Mouse (Mus musculus) urinary bladder, adult 18-20 months (tissue): ENCODE results near the gene Gm47969.
"Not testable (repeated sequence)": the region's sequence is repeated elsewhere in the genome, so short reads cannot be mapped to it uniquely, and the experiment has no call there.

Experiments
- DNase-seq, 2 experiments: peaks; one replicate each; pipeline ENCODE4 v3.0.0; 2022; ENCODE audit warnings: low spot score in 2 of 2, mixed read lengths in 2 of 2

Gene Gm47969

DNA sequence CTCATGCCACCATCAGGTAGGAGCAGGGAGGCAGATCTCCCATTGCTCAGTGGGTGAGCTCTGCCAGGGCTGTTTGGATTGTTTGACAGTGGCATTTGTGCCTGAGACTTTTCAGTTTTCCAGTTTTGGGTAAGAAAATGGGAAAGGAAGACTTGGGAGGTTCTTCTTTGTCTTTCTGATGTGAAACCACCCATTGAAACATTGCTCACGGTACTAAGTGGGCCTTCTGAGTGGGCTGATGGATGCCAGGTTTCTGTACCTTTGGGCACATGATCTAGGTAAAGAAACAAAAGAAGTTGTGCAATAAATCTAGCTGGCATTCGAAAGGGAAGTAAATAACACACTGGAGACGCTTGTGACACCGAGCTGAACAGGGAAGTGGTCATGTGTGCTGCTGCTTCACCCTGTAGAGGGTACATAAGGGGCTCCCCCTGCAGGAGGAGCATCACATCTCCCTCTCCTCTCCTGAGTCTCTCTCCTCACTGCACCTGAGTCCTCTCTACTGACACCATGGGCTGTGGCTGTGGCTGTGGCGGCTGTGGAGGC is at the start of gene Gm47969:
Gene Gm47969, plus strand, starts transcription at position 51 of the 546 bp plus-strand sequence.
- DNase-seq = no peak

DNA sequence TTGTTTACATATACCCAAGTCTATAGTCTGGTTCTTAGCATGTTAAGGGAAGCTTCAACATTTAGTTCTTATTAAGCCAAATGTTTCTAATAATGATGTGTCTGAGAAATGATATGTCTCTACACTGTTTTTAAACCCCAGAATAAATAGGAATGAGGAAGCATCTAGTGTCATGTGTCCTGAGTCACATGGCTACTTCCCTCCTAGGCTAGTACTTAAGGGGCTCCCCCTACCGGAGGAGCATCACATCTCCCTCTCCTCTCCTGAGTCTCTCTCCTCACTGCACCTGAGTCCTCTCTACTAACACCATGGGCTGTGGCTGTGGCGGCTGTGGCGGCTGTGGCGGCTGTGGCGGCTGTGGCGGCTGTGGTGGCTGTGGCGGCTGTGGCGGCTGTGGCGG is 44.4 kb upstream of the Gm47969 start, which contains the start of gene Gm47959:
Gene Gm47959, plus strand, starts transcription at position 243 of the 400 bp plus-strand sequence.
- not testable (repeated sequence) for DNase-seq

DNA sequence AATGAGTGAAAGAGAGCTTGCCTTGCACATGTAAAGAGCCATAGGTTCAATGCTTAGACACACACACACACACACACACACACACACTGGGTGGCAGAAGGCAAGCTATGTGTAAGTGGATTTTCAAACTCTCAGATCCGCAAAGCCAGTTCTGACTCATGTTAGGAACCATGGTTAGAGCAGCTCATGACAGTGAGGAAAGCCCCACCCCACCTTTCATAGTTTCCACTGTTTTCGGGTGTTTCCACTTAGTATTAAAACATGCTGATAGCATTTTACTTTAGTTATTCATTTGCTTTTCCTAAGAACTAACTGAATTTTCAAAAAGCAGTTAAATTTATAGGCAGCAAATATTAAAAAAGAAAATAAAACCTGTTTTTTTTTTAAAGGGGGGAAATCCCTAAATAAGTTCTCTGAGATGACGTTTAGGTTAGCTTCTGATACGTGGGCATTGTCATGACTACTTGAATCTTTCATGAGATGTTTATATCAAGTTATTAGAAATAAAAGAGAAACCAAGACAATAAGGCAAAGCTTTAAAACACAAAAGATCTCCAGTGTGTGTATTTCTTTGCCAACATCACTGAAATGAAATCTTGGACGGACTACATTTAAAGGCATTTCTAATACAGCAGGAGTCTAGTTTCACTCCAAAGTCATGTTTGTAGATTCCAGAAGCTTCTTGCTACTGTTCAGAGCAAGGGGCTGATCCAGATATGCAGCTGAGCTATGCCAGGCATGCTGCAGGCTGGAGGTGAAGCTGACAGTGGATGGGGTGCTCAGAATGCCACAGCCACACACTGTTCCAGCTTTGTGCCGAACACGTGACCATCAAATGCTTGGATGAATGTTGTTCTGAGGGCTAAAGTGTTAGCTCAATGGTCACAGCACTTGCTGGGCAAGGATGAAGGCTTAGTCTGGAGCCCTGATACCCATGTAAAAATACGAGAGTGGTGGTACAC is 38.2 kb upstream of the Gm47969 start:
- no peak for DNase-seq

DNA sequence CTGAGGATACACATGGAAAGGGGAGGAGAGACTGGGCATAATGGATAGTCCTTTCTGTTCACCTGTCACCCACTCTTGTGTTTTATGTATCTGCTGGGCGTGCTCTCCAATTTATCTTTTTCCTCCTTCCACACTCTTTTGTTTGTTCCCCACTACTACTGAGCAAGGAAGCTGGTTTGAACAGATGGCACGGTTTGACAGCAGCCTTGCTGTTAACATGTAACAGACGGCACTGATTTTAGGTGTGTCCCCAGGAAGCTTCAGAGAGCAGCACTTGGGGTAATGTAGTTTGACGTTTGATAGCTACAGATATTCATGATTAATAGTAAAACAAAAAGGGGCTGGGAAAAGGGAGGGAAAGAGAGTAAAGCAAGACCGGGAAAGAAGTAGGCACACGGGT is 37.3 kb upstream of the Gm47969 start:
- DNase-seq = no peak

DNA sequence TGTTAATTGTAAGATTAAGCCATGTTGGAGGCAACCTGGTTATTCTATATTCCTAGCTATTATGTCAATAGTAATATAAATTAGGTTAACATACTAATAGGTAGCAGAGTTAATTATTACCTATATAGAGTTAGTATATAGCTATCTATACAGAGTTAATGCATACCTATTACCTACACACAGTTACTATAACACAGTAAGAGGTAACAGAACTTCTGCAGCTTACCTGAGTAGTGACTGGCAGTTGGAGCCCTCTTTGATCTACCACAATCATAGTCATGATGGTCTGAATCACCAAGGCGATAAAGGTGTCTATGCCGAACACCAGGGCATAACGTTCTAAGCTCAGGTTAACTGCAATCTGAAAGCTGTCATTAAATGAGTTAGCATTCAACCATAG is 30.3 kb upstream of the Gm47969 start:
- DNase-seq = no peak

DNA sequence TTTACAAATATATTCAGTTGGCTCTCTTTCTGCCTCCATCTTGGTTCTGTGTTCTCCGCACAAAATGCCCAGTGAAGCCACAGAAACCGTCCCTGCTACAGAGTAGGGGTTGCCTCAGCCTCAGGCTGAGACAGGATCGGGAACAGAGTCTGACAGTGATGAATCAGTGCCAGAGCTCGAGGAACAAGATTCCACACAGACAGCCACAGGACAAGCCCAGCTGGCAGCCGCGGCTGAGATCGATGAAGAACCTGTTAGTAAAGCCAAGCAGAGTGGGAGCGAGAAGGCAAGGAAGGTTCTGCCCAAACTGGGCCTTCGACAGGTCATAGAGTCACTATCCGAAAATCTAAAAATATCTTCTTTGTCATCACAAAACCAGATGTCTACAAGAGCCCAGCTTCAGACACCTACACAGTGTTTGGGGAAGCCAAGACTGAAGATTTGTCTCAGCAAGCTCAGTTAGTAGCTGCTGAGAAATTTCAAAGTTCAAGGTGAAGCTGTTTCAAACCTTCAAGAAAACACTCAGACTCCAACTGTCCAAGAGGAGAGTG is 29.3 kb upstream of the Gm47969 start:
- no peak for DNase-seq

DNA sequence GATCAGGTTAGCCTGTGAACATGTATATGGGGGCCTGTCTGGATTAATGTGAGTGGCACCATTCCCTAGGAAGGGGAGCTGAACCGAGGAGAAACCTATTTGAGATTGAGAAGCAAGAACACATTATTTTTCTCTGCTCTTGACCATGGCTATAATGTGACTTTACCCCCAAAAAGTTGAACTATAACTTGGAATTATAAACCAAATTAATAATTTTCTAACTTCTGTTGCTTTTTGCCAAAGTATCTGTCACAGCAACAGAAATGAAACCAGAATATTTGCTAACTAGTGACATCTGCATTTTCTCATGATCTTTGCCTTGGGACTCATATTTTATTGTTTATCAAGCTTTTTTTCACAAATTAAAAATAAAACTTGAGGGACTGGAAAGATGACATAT is 28.2 kb upstream of the Gm47969 start:
- DNase-seq = no peak

DNA sequence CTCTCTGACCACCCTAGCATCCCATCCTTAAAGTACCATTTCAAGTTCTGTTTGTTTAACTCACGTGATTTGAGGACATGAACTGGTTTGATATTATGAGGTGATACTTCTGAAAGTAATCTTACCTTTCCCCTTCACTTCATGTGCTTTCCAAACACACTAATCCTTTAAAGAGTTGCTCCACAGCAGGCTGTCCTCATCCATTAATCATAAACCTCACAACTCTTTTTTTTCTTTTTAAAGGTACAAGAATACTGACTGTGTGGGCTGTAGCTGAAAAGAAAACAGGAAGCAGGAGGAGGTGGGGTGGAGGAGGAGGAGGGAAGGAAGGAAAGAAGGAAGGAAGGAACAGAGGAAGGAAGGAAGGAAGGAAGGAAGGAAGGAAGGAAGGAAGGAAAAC is 12.8 kb upstream of the Gm47969 start:
- DNase-seq = no peak

DNA sequence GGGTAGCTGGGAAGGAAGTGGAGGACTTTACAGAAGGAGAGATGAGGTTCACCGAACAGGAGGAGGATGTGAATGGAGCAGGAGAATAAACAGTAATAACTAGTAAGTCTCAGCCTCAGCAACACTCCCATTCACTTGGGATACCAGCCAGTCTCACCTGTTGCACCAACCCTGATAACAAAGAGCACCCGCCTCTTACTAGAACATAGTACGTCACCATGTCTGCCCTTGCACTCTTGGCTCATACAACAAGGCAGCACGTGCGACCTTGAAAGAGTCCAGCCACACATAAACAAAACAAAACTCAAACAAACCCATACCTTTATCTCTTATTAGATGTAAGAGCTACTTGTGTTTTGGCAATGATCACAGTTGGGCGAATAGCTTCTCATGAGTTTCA is 12.2 kb upstream of the Gm47969 start:
- DNase-seq = no peak

DNA sequence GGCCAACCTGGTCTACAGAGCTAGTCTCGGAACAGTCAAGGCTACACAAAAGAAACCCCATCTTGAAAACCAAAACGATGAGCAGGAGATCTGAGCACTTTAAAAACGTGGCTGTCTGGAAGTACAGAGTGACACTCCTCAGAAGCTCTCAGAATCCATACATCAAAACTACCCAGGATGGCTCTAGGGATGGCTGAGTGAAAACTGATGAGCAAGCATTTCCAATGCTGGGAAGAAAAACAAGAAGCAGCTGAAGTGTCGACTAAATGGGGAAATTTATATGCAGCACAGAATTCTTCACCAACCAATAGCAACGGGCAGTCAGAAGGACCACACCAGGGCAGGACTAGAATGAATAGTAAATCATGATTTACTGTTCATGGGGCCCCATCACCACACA is 10.2 kb upstream of the Gm47969 start:
- DNase-seq = no peak

DNA sequence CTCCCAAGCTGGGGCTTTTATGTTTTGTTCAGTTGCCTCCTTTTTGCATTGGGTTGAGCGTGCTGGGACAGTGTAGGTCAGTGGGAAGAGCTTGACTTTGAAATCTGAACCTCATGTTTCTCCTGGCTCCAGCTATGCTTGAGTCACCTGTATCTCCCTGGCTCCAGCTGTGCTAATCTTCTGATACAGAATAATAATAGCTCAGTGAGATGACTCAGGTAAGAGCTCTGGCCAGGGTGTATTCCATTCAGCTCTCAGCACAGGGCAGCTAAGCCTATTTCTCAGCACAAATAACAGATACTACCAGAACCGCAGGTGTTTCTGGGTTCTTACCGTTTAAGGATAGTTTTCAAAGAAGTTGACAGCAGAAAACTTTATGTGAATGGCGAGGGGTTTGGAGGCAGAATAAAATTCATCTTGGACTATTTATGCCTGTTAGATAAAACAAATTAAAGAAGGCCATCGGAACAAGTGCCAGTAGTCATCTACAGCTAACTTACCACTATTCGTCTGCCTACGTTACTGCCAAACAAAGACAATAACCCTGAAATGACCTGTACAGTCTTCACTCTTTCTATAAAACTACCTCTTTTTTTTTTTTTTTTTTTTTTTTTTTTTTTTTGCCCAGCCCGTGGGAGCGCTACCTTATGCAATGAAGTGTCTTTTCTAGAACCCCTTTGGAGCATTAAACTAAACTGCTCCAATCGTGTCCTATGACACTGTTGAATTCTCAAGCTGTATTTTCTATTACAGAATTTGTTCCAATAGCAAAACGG is 7.7 kb upstream of the Gm47969 start:
- DNase-seq = no peak

DNA sequence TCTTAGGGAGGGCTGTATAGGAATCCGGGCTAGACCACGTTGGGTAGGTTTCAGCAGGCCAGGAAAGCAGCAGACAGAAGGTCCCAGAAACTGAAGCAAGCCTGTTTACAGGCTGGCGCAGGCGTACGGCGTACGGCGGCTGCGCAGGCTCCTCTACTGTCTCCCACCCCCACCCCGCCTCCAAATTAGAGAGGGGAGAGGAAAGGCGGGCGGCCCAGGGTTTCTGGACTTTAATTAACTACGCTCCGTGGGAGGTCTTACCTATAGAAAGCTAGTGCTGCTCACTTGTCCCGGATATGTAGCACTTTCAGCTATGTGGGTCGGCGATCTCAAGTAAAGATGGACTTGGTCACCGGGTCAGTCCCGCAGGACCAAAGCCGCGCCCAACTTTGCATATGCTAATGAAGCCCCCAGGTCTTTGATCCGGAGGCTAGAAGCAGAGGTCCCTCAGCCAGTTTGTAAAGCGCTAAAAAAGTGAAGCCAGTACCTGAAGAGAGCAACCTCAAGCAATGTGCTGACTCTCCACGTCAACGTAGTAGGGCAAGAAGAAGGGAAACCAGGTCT is 6.5 kb upstream of the Gm47969 start, which contains the start of gene Slc19a3:
Gene Slc19a3, minus strand, starts transcription at position 340 of the 564 bp plus-strand sequence.
- DNase-seq = peak in 1 of 2 experiments; percentile 44

DNA sequence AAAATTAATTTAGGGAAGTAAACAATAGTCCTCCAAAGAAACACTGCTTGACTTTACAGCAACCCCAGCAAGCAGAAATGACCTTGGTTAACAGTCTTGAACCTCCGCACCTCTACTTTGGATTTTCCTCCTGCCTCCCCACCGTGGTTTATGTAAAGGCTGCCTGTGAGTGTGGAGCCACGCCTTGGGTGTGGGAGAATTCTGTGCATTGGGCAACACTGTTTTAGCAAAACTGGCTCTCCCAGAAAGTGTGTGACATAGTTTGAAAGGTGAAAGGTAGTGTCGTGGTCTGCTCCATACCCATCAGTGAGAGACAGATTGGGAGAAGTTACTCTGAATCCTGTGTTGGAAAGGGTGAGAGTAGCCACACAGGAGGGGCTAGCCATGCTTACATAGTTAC is 5.7 kb upstream of the Gm47969 start:
- DNase-seq = peak in 1 of 2 experiments; percentile 39

DNA sequence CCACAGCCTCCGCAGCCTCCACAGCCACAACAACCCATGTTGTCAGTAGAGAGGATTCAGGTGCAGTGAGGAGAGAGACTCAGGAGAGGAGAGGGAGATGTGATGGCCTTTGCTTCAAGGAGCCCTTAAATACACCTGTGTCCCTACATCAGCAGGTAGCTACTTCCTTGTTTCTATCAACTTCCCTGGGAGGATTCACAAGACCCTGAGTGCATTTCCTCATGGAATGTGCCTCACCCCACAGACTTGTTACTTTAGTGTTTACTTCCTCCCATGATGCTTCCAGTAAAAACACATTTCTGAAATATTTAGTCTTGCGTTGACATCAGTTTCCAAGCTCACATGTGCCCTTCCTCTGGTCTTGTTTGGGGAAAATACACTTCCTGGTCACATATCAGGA is 2.4 kb upstream of the Gm47969 start, which contains the start of gene Krtap28-10:
Gene Krtap28-10, minus strand, starts transcription at position 101 of the 400 bp plus-strand sequence.
- DNase-seq = no peak

DNA sequence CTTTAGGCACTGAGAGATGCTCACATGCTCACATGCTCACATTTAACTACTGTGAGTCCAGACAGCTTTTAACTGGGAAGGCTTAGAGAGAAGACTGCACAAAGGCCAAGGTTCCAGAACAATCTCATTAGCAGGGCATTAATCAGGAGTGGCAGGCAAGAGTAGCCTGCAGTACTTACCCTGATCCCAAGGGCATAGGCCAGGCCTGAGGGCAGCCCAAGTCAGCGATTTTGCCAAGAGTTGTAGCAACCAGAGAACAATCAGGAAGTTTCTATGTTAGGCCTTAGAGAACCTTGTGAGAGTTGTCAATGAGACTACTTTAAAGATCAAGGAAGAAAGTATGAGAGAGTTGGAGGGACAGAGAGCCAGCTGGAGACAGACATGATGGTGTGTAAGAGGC is 13.7 kb downstream of the Gm47969 start:
- DNase-seq = no peak

DNA sequence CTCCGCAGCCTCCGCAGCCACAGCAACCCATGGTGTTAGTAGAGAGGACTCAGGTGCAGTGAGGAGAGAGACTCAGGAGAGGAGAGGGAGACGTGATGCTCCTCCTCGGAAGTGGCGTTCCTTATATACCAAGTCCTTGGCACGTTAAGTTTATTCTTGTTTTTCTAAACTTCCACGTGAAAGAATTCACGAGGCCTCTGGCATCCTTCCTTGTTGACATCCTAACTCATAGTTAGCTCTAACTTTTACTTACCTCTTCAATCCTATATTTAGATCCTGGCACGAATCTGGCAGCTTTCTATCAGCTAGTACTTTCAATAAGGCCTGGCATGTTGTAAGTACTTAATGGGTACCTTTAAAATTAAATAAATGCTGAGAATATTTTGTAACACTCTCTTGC is 14.5 kb downstream of the Gm47969 start, which contains the start of gene A030005K14Rik:
Gene A030005K14Rik, minus strand, starts transcription at position 101 of the 400 bp plus-strand sequence.
- no peak for DNase-seq

DNA sequence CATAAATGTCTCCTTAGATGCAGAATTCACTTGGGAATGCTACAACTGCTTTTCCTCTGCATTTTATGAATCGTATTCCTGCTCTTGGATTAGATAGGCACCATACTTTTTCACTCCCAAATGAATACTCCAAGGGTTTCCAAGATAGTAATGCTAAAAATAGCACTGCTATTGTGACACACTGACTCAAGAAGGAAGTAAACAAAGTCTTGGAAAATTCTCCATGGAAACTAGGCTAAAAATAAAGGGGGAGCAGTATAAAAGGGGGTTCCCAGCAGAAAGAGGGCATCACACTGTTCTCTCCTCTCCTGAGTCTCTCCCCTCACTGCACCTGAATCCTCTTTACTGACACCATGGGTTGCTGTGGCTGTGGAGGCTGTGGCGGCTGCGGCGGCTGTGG is 15.9 kb downstream of the Gm47969 start, which contains the start of gene Krtap28-13:
Gene Krtap28-13, plus strand, starts transcription at position 288 of the 400 bp plus-strand sequence.
- DNase-seq = no peak

DNA sequence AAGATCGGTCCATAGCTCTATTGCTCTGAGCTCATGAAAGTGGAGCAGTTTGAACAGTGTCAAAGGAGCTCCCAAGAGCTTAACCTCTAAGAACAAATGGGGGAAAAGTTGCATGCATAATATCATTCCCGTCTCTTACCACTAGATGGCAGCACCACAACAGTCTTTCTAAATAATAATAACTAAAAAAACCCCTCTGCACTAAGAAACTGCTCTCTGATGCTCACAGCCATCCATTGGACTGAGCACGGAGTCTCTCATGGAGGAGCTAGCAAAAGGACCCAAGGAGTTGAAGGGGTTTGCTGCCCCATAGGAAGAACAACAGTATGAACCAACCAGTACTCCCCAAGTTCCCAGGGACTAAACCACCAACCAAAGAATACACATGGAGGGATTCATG is 20.1 kb downstream of the Gm47969 start:
- DNase-seq = no peak

DNA sequence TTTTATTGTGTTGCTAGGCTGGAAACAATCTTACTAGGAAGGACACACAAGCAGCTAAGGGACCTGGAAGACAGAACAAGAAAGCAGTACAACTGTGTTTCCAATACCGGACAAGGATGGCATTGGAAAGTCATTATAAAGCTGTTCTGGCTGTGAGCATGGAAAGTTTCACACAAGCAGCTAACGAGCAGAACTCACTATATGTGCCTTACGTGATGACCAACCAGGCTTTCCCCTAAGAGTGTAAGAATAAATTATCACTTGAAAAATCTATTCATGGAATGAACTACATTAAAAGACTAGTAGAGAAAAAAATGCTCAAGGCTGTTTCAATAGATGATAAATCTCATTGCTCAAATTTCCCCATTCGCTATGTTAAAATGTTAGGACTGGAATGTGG is 21.8 kb downstream of the Gm47969 start:
- no peak for DNase-seq

DNA sequence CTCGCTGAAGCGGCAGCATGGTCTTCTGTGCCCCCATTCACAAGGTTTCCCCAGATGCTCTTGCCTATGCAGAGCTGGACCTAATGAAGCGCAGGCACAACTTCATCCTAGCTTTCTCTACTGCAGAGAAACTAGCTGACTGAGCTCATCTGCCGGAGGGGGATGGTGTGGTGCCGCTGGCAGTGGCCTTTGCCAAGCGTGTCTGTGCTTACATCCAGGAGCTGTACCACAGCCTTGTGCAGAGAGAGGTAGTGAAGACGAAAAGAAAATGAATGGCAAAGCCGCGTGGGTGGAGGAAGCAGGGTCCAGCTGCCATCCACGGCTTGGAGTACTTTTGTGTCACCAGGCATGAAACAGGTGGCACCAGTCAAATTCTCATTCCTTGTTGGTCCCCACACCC is 22.5 kb downstream of the Gm47969 start:
- no peak for DNase-seq

DNA sequence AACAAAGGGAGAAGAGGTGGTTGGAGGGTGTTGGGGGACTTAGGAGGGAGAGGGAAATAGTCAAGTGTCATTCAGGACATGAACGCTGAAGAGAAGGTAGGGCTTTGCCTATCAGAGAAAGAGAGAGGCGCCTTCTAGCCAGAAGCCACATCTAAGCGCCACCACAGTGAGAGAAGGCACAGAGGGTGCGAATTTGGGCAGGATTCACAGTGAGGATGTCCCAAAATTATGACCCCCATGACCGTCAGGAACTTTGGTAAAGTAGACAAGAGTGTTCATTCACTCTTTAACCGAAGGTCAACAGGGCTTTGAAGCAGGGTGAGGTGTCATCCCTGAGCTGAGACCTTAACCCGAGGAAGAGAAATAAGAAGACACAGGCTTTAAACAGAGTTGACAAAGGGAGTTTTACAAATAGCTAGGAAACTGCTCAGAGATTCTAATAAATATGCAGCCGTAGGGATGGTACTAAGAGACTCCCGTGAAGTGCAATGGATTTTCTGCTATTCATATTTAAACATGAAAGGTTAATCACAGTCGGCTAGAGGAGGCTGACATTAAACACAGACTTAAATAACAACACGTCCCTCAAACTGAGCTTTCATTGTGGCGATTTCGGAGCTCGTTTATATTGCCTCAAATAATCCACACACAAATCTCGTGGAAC is 30.9 kb downstream of the Gm47969 start:
- no peak for DNase-seq
